Mouse (Mus musculus) myocyte (in vitro differentiated cells): ENCODE results near the gene Cwc25. TPM values are rescaled to one million over a fixed set of nuclear protein-coding genes. Genes with fewer than 3 reads are reported as not detected.

Experiments
- H3K27me3 ChIP-seq: one replicate; pipeline ENCODE4 v1.6.1; 2011; ENCODE audit not compliant: control insufficient read depth, insufficient read depth, insufficient read length
- H3K36me3 ChIP-seq: one replicate; pipeline ENCODE4 v1.6.1; 2011; ENCODE audit not compliant: control insufficient read depth, insufficient read depth
- H3K4me2 ChIP-seq: one replicate; pipeline ENCODE4 v1.6.1; 2011; ENCODE audit warnings: low read depth, control low read depth
- H3K4me3 ChIP-seq: one replicate; pipeline ENCODE4 v1.5.1; 2011; ENCODE audit warnings: mild to moderate bottlenecking, control low read depth, moderate library complexity
- H3K79me2 ChIP-seq: one replicate; pipeline ENCODE4 v1.6.1; 2011; ENCODE audit not compliant: control insufficient read depth, insufficient read depth
- H3ac ChIP-seq: one replicate; pipeline ENCODE4 v1.6.1; 2011; ENCODE audit not compliant: control insufficient read depth, insufficient read length
- CEBPB ChIP-seq: IDR thresholded peaks from 2 replicates; pipeline ENCODE4 v1.6.1; 2011; ENCODE audit warnings: mild to moderate bottlenecking, moderate library complexity; ENCODE audit not compliant: poor library complexity, insufficient read depth, severe bottlenecking
- E2F4 ChIP-seq: IDR thresholded peaks from one replicate; pipeline ENCODE4 v1.6.1; 2011; ENCODE audit warnings: mild to moderate bottlenecking, control low read depth, moderate library complexity; ENCODE audit not compliant: insufficient read depth
- MAX ChIP-seq: IDR thresholded peaks from one replicate; pipeline ENCODE4 v1.6.1; 2011; ENCODE audit warnings: low read depth, mild to moderate bottlenecking, control low read depth
- MYOD1 ChIP-seq, 3 experiments: IDR thresholded peaks; one replicate each; pipeline ENCODE4 v1.6.1; 2011; ENCODE audit warnings: control low read depth in 2 of 3, low read depth in 2 of 3, mild to moderate bottlenecking in 2 of 3, moderate library complexity in 1 of 3; ENCODE audit not compliant: insufficient read length in 2 of 3, control insufficient read depth in 1 of 3
- MYOG ChIP-seq, 3 experiments: IDR thresholded peaks; one replicate each; pipeline ENCODE4 v1.6.1; 2011; ENCODE audit warnings: control low read depth in 2 of 3, low read depth in 2 of 3, mild to moderate bottlenecking in 2 of 3; ENCODE audit not compliant: insufficient read length in 2 of 3, control insufficient read depth in 1 of 3, insufficient read depth in 1 of 3
- POLR2A ChIP-seq: IDR thresholded peaks from one replicate; pipeline ENCODE4 v1.6.1; 2011; ENCODE audit warnings: low read depth, mild to moderate bottlenecking, control low read depth, moderate library complexity; ENCODE audit not compliant: insufficient read length
- POLR2AphosphoS2 ChIP-seq: IDR thresholded peaks from one replicate; pipeline ENCODE4 v1.6.1; 2011; ENCODE audit warnings: low read depth, control low read depth; ENCODE audit not compliant: insufficient read length
- REST ChIP-seq: IDR thresholded peaks from one replicate; pipeline ENCODE4 v1.6.1; 2011; ENCODE audit warnings: mild to moderate bottlenecking, control low read depth, moderate library complexity; ENCODE audit not compliant: insufficient read depth, insufficient read length
- TCF12 ChIP-seq: IDR thresholded peaks from one replicate; pipeline ENCODE4 v1.6.1; 2011; ENCODE audit warnings: mild to moderate bottlenecking, control low read depth; ENCODE audit not compliant: poor library complexity, insufficient read depth, severe bottlenecking
- TCF3 ChIP-seq: IDR thresholded peaks from one replicate; pipeline ENCODE4 v1.6.1; 2011; ENCODE audit warnings: low read depth, control low read depth; ENCODE audit not compliant: insufficient read length
- USF1 ChIP-seq: IDR thresholded peaks from one replicate; pipeline ENCODE4 v1.6.1; 2011; ENCODE audit warnings: low read depth, mild to moderate bottlenecking, control low read depth, moderate library complexity
- polyA plus RNA-seq: library from polyadenylated mRNA; unstranded; fragments of >200 nt; fragmentation: generic; extraction: Trizol; gene quantifications from one replicate; pipeline ENCODE4 v1.2.1, GENCODE M21; 2012; ENCODE audit warnings: missing spikeins

Cwc25 gene
- polyA plus RNA-seq, 1 experiment: 8.9 TPM

DNA sequence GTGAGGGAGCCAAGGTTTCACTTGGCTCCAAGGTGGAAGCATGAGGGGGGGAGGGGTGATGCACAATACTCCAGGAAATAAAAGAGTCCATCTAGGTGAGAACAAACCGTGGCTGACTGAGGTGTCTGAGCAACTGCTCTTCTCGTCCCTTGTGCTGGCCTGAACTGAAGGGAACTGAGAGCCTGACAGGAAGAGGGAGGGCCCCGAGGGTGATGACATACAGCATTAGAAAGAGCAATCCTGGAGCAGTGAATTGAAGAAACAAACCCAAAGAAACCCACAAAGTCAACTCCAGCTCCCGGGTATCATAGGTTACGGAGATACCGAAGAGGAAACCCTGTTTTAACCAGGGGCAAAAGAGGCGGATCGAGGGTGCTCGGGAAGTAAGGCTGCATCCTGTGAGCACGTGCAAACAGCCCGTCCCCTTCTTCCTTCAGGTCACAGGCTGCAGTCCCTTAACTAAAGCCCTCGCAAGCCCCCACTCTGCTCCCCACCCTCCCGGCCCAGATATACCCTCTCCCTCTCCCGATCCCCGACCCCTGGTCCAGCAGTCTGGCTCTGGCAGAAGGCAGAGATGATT lies 48.0 kb downstream of the Cwc25 start:
- TF ChIP-seq CEBPB (peak; percentile 92), MYOD1 (IDR thresholded peaks at IDR 0.05; ENCODE audit: control insufficient read depth in 1 of 3, insufficient read length in 2 of 3, low read depth in 2 of 3) (no peak)
- no peaks in the 10 kb centered on the region for H3K79me2 ChIP-seq
- no peak overlapping the region for H3ac ChIP-seq
- H3K4me2 ChIP-seq: no peak overlapping the region
- no peaks in the 10 kb centered on the region for H3K27me3 ChIP-seq
- peaks cover 30% of the 10 kb centered on the region for H3K36me3 ChIP-seq
- no peak overlapping the region for H3K4me3 ChIP-seq

DNA sequence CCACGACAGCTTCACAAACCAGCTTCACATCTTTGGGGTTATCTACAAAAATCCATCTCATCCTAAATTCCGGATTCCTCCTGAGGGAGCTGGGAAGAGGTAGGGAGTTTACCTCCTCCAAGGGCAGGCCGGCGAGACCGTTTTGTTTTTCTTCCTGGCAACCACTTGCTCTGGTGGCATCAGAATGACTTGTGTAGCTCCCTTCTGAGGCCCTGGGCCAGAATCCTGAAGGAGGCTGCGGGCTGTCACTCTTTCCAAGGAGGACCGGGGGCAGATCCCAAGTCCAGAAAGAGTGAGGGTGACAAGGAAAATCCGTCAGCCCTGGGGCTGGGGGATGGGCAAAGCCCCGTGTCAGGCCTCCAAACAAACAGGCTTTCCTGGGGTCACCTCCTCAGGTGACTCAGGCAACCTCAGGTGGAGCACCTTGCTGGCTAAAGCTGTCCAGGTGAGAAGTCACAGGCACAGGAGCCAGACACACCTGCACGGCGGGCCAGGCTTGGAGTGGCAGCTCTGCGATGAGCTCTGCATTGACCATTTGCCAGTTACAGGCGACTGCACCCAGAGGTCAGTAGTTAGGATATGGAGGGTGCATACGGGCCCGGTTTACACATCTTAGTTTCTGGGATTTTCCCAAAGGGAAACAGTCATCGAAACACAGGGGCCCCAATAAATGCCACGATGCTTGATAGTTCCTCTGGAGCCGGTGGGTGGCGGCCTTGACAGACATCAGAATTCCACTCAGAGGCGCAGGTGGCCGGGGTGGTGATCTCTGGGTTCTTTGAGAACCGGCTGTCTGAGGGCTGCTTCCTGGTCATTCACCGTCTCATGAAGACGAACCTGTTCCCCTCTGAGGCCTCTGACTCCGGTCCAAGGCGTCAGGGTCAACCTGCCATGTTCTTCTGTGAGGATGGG lies 48.7 kb downstream of the Cwc25 start:
- Histone ChIP-seq H3K36me3 (peaks cover 36% of the 10 kb centered on the region), H3ac (no peak overlapping the region), H3K27me3 (no peaks in the 10 kb centered on the region), H3K79me2 (no peaks in the 10 kb centered on the region), H3K4me2 (no peak overlapping the region), H3K4me3 (no peak overlapping the region)
- TF ChIP-seq CEBPB (no peak), MYOD1 (IDR thresholded peaks at IDR 0.05; ENCODE audit: control insufficient read depth in 1 of 3, insufficient read length in 2 of 3, low read depth in 2 of 3) (no peak), USF1 (no peak), MYOG (IDR thresholded peaks at IDR 0.05; ENCODE audit: control insufficient read depth in 1 of 3, insufficient read depth in 1 of 3, insufficient read length in 2 of 3, low read depth in 2 of 3) (no peak), POLR2AphosphoS2 (no peak), E2F4 (no peak)

DNA sequence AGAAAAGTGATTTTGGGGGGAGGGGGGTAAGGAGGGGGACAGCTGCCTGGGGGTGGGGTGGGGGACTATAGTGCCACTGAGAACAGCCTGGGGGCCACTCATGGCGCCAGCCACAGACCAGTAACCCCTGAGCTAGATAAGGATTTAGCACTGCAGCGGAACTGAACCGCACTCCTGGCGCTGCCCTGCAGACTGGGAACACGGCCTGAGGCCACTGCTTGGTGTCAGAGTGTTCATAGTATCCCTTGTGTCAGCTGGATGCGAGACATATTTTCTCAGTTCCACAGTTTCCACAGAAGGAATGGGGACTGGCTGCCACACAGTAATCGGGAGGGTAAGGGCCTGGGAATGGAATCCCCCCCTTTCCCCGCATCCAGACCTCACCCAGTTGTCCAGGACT lies 50.3 kb downstream of the Cwc25 start:
- Histone ChIP-seq H3K36me3 (peaks cover 37% of the 10 kb centered on the region), H3K4me2 (no peak overlapping the region), H3K4me3 (no peak overlapping the region), H3K79me2 (no peaks in the 10 kb centered on the region), H3ac (no peak overlapping the region), H3K27me3 (no peaks in the 10 kb centered on the region)
- TF ChIP-seq POLR2A (no peak), USF1 (no peak), CEBPB (no peak), E2F4 (no peak), MYOG (IDR thresholded peaks at IDR 0.05; ENCODE audit: control insufficient read depth in 1 of 3, insufficient read depth in 1 of 3, insufficient read length in 2 of 3, low read depth in 2 of 3) (peak in 2 of 3 experiments; percentile 1 to 24), MYOD1 (IDR thresholded peaks at IDR 0.05; ENCODE audit: control insufficient read depth in 1 of 3, insufficient read length in 2 of 3, low read depth in 2 of 3) (peak in 1 of 3 experiments; percentile 23)

DNA sequence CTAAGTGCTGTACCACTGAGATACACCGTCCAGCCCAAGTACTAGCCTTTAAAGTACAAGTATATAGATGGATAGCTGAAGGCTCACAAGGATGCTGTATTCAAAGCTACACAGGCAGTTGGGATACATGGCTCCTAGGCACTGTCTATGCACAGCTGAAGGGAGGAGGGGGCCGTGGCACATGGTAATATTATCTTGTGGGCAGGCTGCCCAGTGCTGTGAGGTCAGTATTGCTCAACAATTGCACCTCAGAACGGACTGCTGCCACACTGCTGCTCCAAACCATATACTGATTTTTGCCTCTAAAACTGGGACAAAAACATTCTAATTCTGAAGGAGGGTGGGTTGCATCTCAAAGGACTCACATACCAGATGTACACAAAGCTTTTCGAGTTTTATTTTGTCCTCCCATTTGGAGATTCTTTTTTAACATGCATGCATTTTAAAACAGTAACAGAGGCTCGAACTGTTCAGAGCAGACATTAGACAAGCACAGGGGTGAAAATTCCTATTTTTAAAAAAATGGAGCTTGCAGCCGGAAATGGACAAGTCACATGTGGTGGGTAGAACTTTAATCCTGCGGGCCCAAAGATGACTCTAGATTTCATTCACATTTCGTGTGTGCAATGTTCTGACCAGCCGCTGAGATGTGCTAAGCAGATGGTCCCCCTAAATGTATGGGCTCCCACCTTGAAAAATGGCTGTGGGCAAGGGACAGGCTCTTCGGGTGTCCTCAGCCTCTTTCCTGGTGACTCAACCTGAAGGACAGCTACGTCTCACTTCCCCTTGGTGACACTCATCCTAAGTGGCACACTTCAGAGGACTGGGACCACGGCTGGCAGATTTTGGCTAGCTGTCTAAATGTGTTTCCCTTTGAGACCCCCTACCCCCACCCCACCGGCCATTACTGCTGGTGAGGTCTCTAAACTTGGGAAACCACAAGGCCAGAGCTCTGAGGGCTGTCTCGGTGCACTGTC lies 51.3 kb downstream of the Cwc25 start:
- peaks cover 34% of the 10 kb centered on the region for H3K36me3 ChIP-seq
- no peaks in the 10 kb centered on the region for H3K27me3 ChIP-seq
- H3ac ChIP-seq: no peak overlapping the region

DNA sequence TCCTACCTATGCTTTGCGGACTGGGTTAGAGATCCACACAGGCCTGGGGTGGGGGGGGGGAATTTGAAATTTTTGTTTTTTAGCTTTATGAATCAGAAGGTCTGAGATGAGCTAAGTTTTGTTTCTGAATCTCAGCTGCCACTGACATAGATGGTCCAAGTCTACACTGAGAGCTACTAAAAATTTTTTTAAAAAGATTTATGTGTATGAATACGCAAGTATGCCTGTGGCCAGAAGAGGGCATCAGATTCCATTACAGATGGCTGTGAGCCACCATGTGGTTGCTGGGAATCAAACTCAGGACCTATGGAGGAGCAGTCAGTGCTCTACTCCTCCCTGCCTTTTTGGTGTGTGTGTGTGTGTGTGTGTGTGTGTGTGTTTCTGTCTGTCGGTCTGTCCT lies 52.0 kb downstream of the Cwc25 start:
- H3K27me3 ChIP-seq: no peaks in the 10 kb centered on the region
- no peak overlapping the region for H3K4me3 ChIP-seq
- H3K36me3 ChIP-seq: peaks cover 31% of the 10 kb centered on the region
- no peak for TF ChIP-seq USF1
- TF ChIP-seq E2F4: no peak
- TF ChIP-seq TCF12: no peak
- TF ChIP-seq MAX: no peak
- TF ChIP-seq POLR2A: no peak
- no peak for TF ChIP-seq CEBPB
- no peak for TF ChIP-seq REST
- no peak for TF ChIP-seq POLR2AphosphoS2
- TF ChIP-seq MYOD1 (IDR thresholded peaks at IDR 0.05; ENCODE audit: control insufficient read depth in 1 of 3, insufficient read length in 2 of 3, low read depth in 2 of 3): no peak
- no peak for TF ChIP-seq TCF3
- TF ChIP-seq MYOG (IDR thresholded peaks at IDR 0.05; ENCODE audit: control insufficient read depth in 1 of 3, insufficient read depth in 1 of 3, insufficient read length in 2 of 3, low read depth in 2 of 3): no peak
- peak overlapping the region; percentile 13 for H3K4me2 ChIP-seq
- H3ac ChIP-seq: no peak overlapping the region
- H3K79me2 ChIP-seq: no peaks in the 10 kb centered on the region

More for the DNA sequence above, 51.3 kb downstream of the Cwc25 start:
- peak overlapping the region; percentile 13 for H3K4me2 ChIP-seq
- H3K4me3 ChIP-seq: no peak overlapping the region
- H3K79me2 ChIP-seq: no peaks in the 10 kb centered on the region
- TF ChIP-seq POLR2AphosphoS2 (peak; percentile 63), MYOG (IDR thresholded peaks at IDR 0.05; ENCODE audit: control insufficient read depth in 1 of 3, insufficient read depth in 1 of 3, insufficient read length in 2 of 3, low read depth in 2 of 3) (peak; percentile 13 to 79 (median 16)), CEBPB (peak; percentile 98), MYOD1 (IDR thresholded peaks at IDR 0.05; ENCODE audit: control insufficient read depth in 1 of 3, insufficient read length in 2 of 3, low read depth in 2 of 3) (peak in 2 of 3 experiments; percentile 40 to 86), USF1 (no peak)
